Mouse (Mus musculus) hindbrain, embryonic 11.5 days (tissue): ENCODE results near the gene Copz1. TPM values are rescaled to one million over a fixed set of nuclear protein-coding genes. Genes with fewer than 3 reads are reported as not detected.

Source experiments
- ATAC-seq: fragments of 200-750 bp; cut with Nextera tagmentation; 2 replicates; pipeline ENCODE4 v1.8.0; 2017; ENCODE audit warnings: mild to moderate bottlenecking, moderate TSS enrichment, moderate library complexity; ENCODE audit not compliant: low FRiP score
- DNase-seq: peaks from one replicate; pipeline ENCODE4 v3.0.0-alpha.2; 2015; ENCODE audit warnings: low spot score
- H3K27ac ChIP-seq: fragments of 300-500 bp; sonication (generic); 2 replicates; pipeline ENCODE4 v1.5.1; 2014; ENCODE audit warnings: mild to moderate bottlenecking, low read depth, low read length
- H3K27me3 ChIP-seq: fragments of 300-500 bp; sonication (generic); 2 replicates; pipeline ENCODE4 v1.6.1; 2014; ENCODE audit warnings: mild to moderate bottlenecking, low read length, moderate library complexity, mixed read lengths; ENCODE audit not compliant: control insufficient read depth, insufficient read depth
- H3K36me3 ChIP-seq: fragments of 300-500 bp; sonication (generic); 2 replicates; pipeline ENCODE4 v1.6.1; 2014; ENCODE audit warnings: mild to moderate bottlenecking, low read length, moderate library complexity, mixed read lengths; ENCODE audit not compliant: control insufficient read depth, insufficient read depth
- H3K4me1 ChIP-seq: fragments of 300-500 bp; sonication (generic); replicated peaks from 2 replicates; pipeline ENCODE4 v1.6.1; 2014; ENCODE audit warnings: low read length, mixed read lengths; ENCODE audit not compliant: control insufficient read depth, insufficient read depth
- H3K4me2 ChIP-seq: fragments of 300-500 bp; sonication (generic); replicated peaks from 2 replicates; pipeline ENCODE4 v1.6.1; 2014; ENCODE audit warnings: mild to moderate bottlenecking, low read depth, low read length
- H3K4me3 ChIP-seq: fragments of 300-500 bp; sonication (generic); 2 replicates; pipeline ENCODE4 v1.5.1; 2014; ENCODE audit warnings: low read depth, low read length
- H3K9ac ChIP-seq: fragments of 300-500 bp; sonication (generic); 2 replicates; pipeline ENCODE4 v1.6.1; 2014; ENCODE audit warnings: low read depth, low read length
- H3K9me3 ChIP-seq: fragments of 300-500 bp; sonication (generic); 2 replicates; pipeline ENCODE4 v1.6.1; 2016; ENCODE audit warnings: low read length; ENCODE audit not compliant: control insufficient read depth
- WGBS: fragments of 180-500 bp; shearing (Covaris S2); extraction: QIAGEN DNeasy Blood & Tissue Kit; methylation state at CpG from one replicate; pipeline ENCODE4 v1.1.7; 2014; 5-methylcytosine and 5-hydroxymethylcytosine counted together
- polyA plus RNA-seq: library from polyadenylated mRNA; unstranded; fragments of >200 nt; fragmentation: Nextera tagmentation; extraction: Ambion mirVana; gene quantifications from 2 replicates; pipeline ENCODE4 v1.2.1, GENCODE M21; 2014

Gene Copz1
- polyA plus RNA-seq, 1 experiment from 2014 or later, result 310 TPM

DNA sequence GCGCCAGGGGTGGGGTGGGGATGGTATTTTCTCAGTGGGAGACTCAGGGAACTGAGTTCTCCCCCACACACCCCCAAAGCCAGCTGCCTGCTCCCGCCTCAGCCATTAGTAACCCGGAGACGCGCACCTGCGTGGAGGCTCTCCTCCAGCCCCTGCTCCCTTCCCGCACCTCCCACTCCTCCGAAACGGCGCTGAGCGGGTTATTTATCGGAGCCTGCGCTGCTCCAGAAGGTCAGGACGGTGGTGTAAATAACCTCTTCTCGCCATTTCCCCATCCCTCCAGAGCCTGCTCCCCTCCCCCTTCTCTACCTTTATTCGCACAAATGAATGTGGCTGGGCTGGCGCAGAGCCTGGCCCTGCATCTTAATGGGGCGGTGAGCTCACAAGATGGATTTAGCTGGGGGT lies 27.6 kb downstream of the Copz1 start:
- ATAC-seq (peak; percentile 67), DNase-seq (peak; percentile 80)
- Histone ChIP-seq H3K9me3 (no peaks in the 10 kb centered on the region), H3K4me1 (peaks cover 65% of the 10 kb centered on the region), H3K4me2 (peak overlapping the region; percentile 37), H3K36me3 (no peaks in the 10 kb centered on the region), H3K9ac (peak overlapping the region; percentile 54), H3K27me3 (no peaks in the 10 kb centered on the region), H3K4me3 (peak overlapping the region; percentile 2), H3K27ac (peak overlapping the region; percentile 97)
- 2% methylated on average over 18 of the region's 18 CpGs for WGBS

DNA sequence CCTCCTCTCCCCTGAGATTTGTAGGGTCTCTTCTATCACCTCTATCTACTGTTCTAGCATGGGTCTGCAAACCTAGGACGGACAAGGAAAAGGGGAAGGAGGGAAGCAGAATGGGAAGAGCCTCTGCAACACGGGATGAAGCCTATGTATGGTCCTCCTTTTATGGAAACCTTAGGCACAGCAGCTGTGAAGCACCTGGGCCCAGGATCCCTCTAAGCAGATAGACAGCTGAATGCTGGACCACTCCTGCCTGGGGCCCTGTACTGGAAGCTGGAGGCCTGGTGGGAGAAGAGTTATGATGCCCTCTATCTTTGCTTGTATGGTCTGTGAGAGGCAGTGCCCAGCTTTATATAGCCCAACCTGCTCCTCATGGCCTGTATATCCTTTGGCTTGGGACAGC lies 28.0 kb downstream of the Copz1 start:
- Histone ChIP-seq H3K4me3 (no peak overlapping the region), H3K27me3 (no peaks in the 10 kb centered on the region), H3K4me2 (peak overlapping the region; percentile 37; the same call in 1 of the 2 replicates), H3K27ac (peak overlapping the region; percentile 97), H3K9ac (peak overlapping the region; percentile 54), H3K4me1 (peaks cover 64% of the 10 kb centered on the region), H3K9me3 (no peaks in the 10 kb centered on the region), H3K36me3 (no peaks in the 10 kb centered on the region)
- WGBS, result 0% methylated on average over 2 of the region's 2 CpGs
- peak; percentile 4; the same call in 1 of the 2 replicates for ATAC-seq
- DNase-seq, result peak; percentile 61

DNA sequence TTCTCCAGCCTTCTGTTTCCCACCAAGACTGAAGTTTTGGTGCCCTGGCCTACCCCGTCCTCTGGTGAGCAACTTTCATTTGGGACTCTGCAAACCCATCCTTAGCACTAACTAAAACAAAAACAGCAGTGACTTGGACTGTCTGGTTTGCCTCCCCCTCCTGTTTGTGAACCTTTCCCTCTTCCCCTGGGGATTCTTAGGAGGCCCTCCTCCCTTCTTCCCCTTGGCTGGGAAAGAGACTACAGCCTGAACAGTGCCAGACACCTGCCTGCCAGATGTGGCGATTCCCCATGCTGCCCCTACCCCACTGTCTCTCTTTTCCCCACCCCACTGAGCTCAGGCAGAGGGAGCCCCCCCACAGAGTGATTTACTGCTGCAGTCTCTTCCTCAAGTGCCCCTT lies 28.5 kb downstream of the Copz1 start:
- Histone ChIP-seq H3K27me3 (no peaks in the 10 kb centered on the region), H3K9me3 (no peaks in the 10 kb centered on the region), H3K36me3 (no peaks in the 10 kb centered on the region), H3K4me2 (no peak overlapping the region), H3K9ac (no peak overlapping the region; the same call in 1 of the 2 replicates), H3K27ac (peak overlapping the region; percentile 97), H3K4me1 (peaks cover 65% of the 10 kb centered on the region), H3K4me3 (no peak overlapping the region)
- ATAC-seq (no peak), DNase-seq (peak; percentile 60)
- 16% methylated on average over 2 of the region's 2 CpGs for WGBS

GRCm38 (mm10) chr15:103301547-103302340 lies 29.2 kb downstream of the Copz1 start:
- Histone ChIP-seq H3K9ac (peak overlapping the region; percentile 46), H3K9me3 (no peaks in the 10 kb centered on the region), H3K4me2 (0 out of 2 replicates have a peak overlapping the region, but pooled peaks have one; percentile 15), H3K4me3 (no peak overlapping the region), H3K4me1 (peaks cover 65% of the 10 kb centered on the region), H3K27me3 (no peaks in the 10 kb centered on the region), H3K27ac (peak overlapping the region; percentile 97), H3K36me3 (no peaks in the 10 kb centered on the region)
- WGBS, result 24% methylated on average over 5 of the region's 5 CpGs
- ATAC-seq (no peak), DNase-seq (no peak)

GRCm38 (mm10) chr15:103302341-103303021 lies 30.0 kb downstream of the Copz1 start:
- H3K4me3 ChIP-seq, result no peak overlapping the region

GRCm38 (mm10) chr15:103303916-103304615 lies 31.6 kb downstream of the Copz1 start:
- DNase-seq (no peak), ATAC-seq (no peak)
- WGBS, result 5% methylated on average over 8 of the region's 8 CpGs
- H3K9me3 ChIP-seq, result no peaks in the 10 kb centered on the region
- H3K4me3 ChIP-seq, result peak overlapping the region; percentile 34
- H3K9ac ChIP-seq, result peak overlapping the region; percentile 78
- H3K4me2 ChIP-seq, result peak overlapping the region; percentile 74
- no peaks in the 10 kb centered on the region for H3K27me3 ChIP-seq
- H3K4me1 ChIP-seq, result peaks cover 47% of the 10 kb centered on the region
- H3K36me3 ChIP-seq, result no peaks in the 10 kb centered on the region
- peak overlapping the region; percentile 97 for H3K27ac ChIP-seq

More at GRCm38 (mm10) chr15:103302341-103303021, 30.0 kb downstream of the Copz1 start:
- DNase-seq, result peak; percentile 62
- Histone ChIP-seq H3K4me1 (peaks cover 60% of the 10 kb centered on the region), H3K9ac (peak overlapping the region; percentile 46), H3K36me3 (no peaks in the 10 kb centered on the region), H3K27me3 (no peaks in the 10 kb centered on the region), H3K9me3 (no peaks in the 10 kb centered on the region), H3K4me2 (peak overlapping the region; percentile 12; the same call in 1 of the 2 replicates), H3K27ac (peak overlapping the region; percentile 97)
- no peak for ATAC-seq
- 11% methylated on average over 6 of the region's 6 CpGs for whole genome bisulfite sequencing

GRCm38 (mm10) chr15:103304616-103304969 lies 32.1 kb downstream of the Copz1 start:
- Histone ChIP-seq H3K27me3 (no peaks in the 10 kb centered on the region), H3K9me3 (no peaks in the 10 kb centered on the region), H3K4me1 (peaks cover 43% of the 10 kb centered on the region), H3K27ac (peak overlapping the region; percentile 97), H3K9ac (peak overlapping the region; percentile 78), H3K4me3 (peak overlapping the region; percentile 34), H3K4me2 (peak overlapping the region; percentile 74), H3K36me3 (no peaks in the 10 kb centered on the region)
- ATAC-seq, result peak; percentile 2; the same call in 1 of the 2 replicates
- no peak for DNase-seq
- 2% methylated on average over 9 of the region's 9 CpGs for WGBS

GRCm38 (mm10) chr15:103305070-103305678 lies 32.7 kb downstream of the Copz1 start:
- Histone ChIP-seq H3K4me1 (peaks cover 39% of the 10 kb centered on the region), H3K36me3 (no peaks in the 10 kb centered on the region), H3K27me3 (no peaks in the 10 kb centered on the region), H3K9ac (peak overlapping the region; percentile 78), H3K9me3 (no peaks in the 10 kb centered on the region), H3K27ac (peak overlapping the region; percentile 97), H3K4me3 (peak overlapping the region; percentile 34), H3K4me2 (peak overlapping the region; percentile 74)
- DNase-seq, result peak; percentile 99
- WGBS, result under 1% methylated on average over 71 of the region's 71 CpGs
- ATAC-seq, result peak; percentile 94
